Mouse (Mus musculus) CD4-positive, CD25-positive, alpha-beta regulatory T cell, adult 4 months (primary cell): Measurements from ENCODE around the gene Tsga10. TPM values are rescaled to one million over a fixed set of nuclear protein-coding genes. Genes with fewer than 3 reads are reported as not detected.
"Not testable (repeated sequence)": the region's sequence is repeated elsewhere in the genome, so short reads cannot be mapped to it uniquely, and the experiment has no call there.

Experiments
- ATAC-seq: one replicate; pipeline ENCODE4 v1.8.0; 2017
- polyA plus RNA-seq, 2 experiments: library from polyadenylated mRNA; unstranded; fragments of 100-300 nt; shearing (Covaris generic); gene quantifications; one replicate each; pipeline ENCODE4 v1.2.1; 2017

Tsga10 gene
- polyA plus RNA-seq, 2 experiments from 2014 or later = 2.1 TPM

GRCm38 (mm10) chr1:37719761-37720640 is 146.2 kb downstream of the Tsga10 start, which contains the start of gene 2010300C02Rik:
2010300C02Rik (minus strand) TSS chr1:37720085.
- no peak for ATAC-seq

GRCm38 (mm10) chr1:37719030-37719723 is 147.1 kb downstream of the Tsga10 start:
- no peak for ATAC-seq

- no peak for ATAC-seq
Observed at GRCm38 (mm10) chr1:37718516-37718915, 147.7 kb downstream of the Tsga10 start.

- no peak for ATAC-seq
Observed at GRCm38 (mm10) chr1:37717415-37718195, 148.6 kb downstream of the Tsga10 start.

GRCm38 (mm10) chr1:37712357-37712737 is 153.9 kb downstream of the Tsga10 start:
- ATAC-seq = not testable (repeated sequence)

GRCm38 (mm10) chr1:37711596-37712356 is 154.5 kb downstream of the Tsga10 start:
- no peak for ATAC-seq

GRCm38 (mm10) chr1:37711082-37711481 is 155.1 kb downstream of the Tsga10 start:
- no peak for ATAC-seq

- ATAC-seq = no peak
Observed at GRCm38 (mm10) chr1:37709736-37710135, 156.5 kb downstream of the Tsga10 start.

- ATAC-seq = no peak
Observed at GRCm38 (mm10) chr1:37708270-37708955, 157.8 kb downstream of the Tsga10 start.

Other genes with a start within 250 kb of the Tsga10 start
- under 1 TPM; 0.42 to 0.79 TPM for gene 2010300C02Rik, start 146.3 kb downstream of the Tsga10 start, polyA plus RNA-seq
- gene Lipt1, start 5.3 kb upstream of the Tsga10 start, polyA plus RNA-seq = 1 to 10 TPM; 9.1 to 9.8 TPM
- 100 to 1,000 TPM; 113 to 123 TPM for gene Mitd1, start 24.0 kb upstream of the Tsga10 start, polyA plus RNA-seq
- gene Mrpl30, start 24.0 kb upstream of the Tsga10 start, polyA plus RNA-seq = 100 to 1,000 TPM; 237 to 238 TPM
- gene Lyg2, start 50.1 kb upstream of the Tsga10 start, polyA plus RNA-seq = not detected
- gene Lyg1, start 91.3 kb upstream of the Tsga10 start, polyA plus RNA-seq = not detected
- gene Txndc9, start 131.5 kb upstream of the Tsga10 start, polyA plus RNA-seq = 100 to 1,000 TPM; 143 to 173 TPM
- 10 to 100 TPM; 30.5 to 32.9 TPM for gene Eif5b, start 131.6 kb upstream of the Tsga10 start, polyA plus RNA-seq